Mouse (Mus musculus): Measurements from ENCODE around the gene Tpgs1. TPM values are rescaled to one million over a fixed set of nuclear protein-coding genes. Genes with fewer than 3 reads are reported as not detected.
A peak's percentile ranks its signal among the peaks of the same experiment; 100 is the strongest.
"Not testable (repeated sequence)": the region's sequence is repeated elsewhere in the genome, so short reads cannot be mapped to it uniquely, and the experiment has no call there.

The Tpgs1 gene
- polyA plus RNA-seq, 1 experiment from 2014 or later = 54.6 TPM

GRCm38 (mm10) chr10:79697916-79698315 is 28.7 kb downstream of the Tpgs1 start:
- Histone ChIP-seq H3K9ac (no peak overlapping the region), H3K27ac (peak overlapping the region; percentile 88; the same call in 1 of the 2 replicates), H3K4me1 (peaks cover 48% of the 10 kb centered on the region), H3K9me3 (no peaks in the 10 kb centered on the region), H3K4me2 (no peak overlapping the region), H3K27me3 (no peaks in the 10 kb centered on the region), H3K4me3 (no peak overlapping the region), H3K36me3 (no peaks in the 10 kb centered on the region)
- WGBS = 64% methylated on average over 6 of the region's 6 CpGs
- no peak for ATAC-seq (ENCODE audit: insufficient number of reproducible peaks, low FRiP score, low TSS enrichment, low read depth)

- WGBS = 94% methylated on average over 6 of the region's 6 CpGs
- peaks cover 48% of the 10 kb centered on the region for H3K4me1 ChIP-seq
- no peak overlapping the region for H3K4me2 ChIP-seq
- H3K9me3 ChIP-seq = no peaks in the 10 kb centered on the region
- no peak overlapping the region for H3K9ac ChIP-seq
- no peaks in the 10 kb centered on the region for H3K36me3 ChIP-seq
- no peak overlapping the region for H3K4me3 ChIP-seq
- no peak overlapping the region for H3K27ac ChIP-seq
- no peaks in the 10 kb centered on the region for H3K27me3 ChIP-seq
- no peak for ATAC-seq (ENCODE audit: insufficient number of reproducible peaks, low FRiP score, low TSS enrichment, low read depth)
These were observed 29.3 kb downstream of the Tpgs1 start for GRCm38 (mm10) chr10:79698459-79698858.

GRCm38 (mm10) chr10:79700676-79701075 is 31.5 kb downstream of the Tpgs1 start:
- Histone ChIP-seq H3K36me3 (no peaks in the 10 kb centered on the region), H3K9me3 (no peaks in the 10 kb centered on the region), H3K27me3 (no peaks in the 10 kb centered on the region), H3K9ac (no peak overlapping the region), H3K4me3 (no peak overlapping the region), H3K27ac (no peak overlapping the region), H3K4me2 (no peak overlapping the region), H3K4me1 (peaks cover 36% of the 10 kb centered on the region)
- no peak for ATAC-seq (ENCODE audit: insufficient number of reproducible peaks, low FRiP score, low TSS enrichment, low read depth)
- 49% methylated on average over 7 of the region's 7 CpGs for WGBS

GRCm38 (mm10) chr10:79701443-79702129 is 32.4 kb downstream of the Tpgs1 start:
- WGBS = 47% methylated on average over 10 of the region's 10 CpGs
- peaks cover 36% of the 10 kb centered on the region for H3K4me1 ChIP-seq
- no peaks in the 10 kb centered on the region for H3K9me3 ChIP-seq
- peaks cover 3% of the 10 kb centered on the region; the same call in 1 of the 2 replicates for H3K36me3 ChIP-seq
- peak overlapping the region; percentile 66 for H3K27ac ChIP-seq
- no peak overlapping the region for H3K4me2 ChIP-seq
- no peak overlapping the region for H3K4me3 ChIP-seq
- ATAC-seq (ENCODE audit: insufficient number of reproducible peaks, low FRiP score, low TSS enrichment, low read depth) = no peak
- H3K9ac ChIP-seq = no peak overlapping the region
- no peaks in the 10 kb centered on the region for H3K27me3 ChIP-seq

GRCm38 (mm10) chr10:79702970-79703369 is 33.8 kb downstream of the Tpgs1 start:
- WGBS = 82% methylated on average over 4 of the region's 4 CpGs
- H3K27ac ChIP-seq; H3K4me2 ChIP-seq; H3K4me3 ChIP-seq; H3K9ac ChIP-seq; H3K9me3 ChIP-seq; H3K27me3 ChIP-seq; ATAC-seq (ENCODE audit: insufficient number of reproducible peaks, low FRiP score, low TSS enrichment, low read depth): not testable (repeated sequence)
- Histone ChIP-seq H3K36me3 (peaks cover 10% of the 10 kb centered on the region), H3K4me1 (peaks cover 38% of the 10 kb centered on the region)

GRCm38 (mm10) chr10:79703541-79703940 is 34.4 kb downstream of the Tpgs1 start:
- no peak overlapping the region for H3K9ac ChIP-seq
- peaks cover 38% of the 10 kb centered on the region for H3K4me1 ChIP-seq

GRCm38 (mm10) chr10:79704065-79704969 is 35.1 kb downstream of the Tpgs1 start, which contains the start of gene Bsg:
Gene Bsg, plus strand, starts transcription at chr10:79704491.
- peaks cover 18% of the 10 kb centered on the region for H3K36me3 ChIP-seq
- peaks cover 42% of the 10 kb centered on the region for H3K4me1 ChIP-seq
- H3K9ac ChIP-seq = peak within 1 kb of the TSS; percentile 82
- WGBS = under 1% methylated on average over 64 of the region's 65 CpGs
- H3K27ac ChIP-seq = peak within 1 kb of the TSS; percentile 82
- H3K27me3 ChIP-seq = no peaks in the 10 kb centered on the region
- H3K4me2 ChIP-seq = peak within 1 kb of the TSS; percentile 81
- ATAC-seq (ENCODE audit: insufficient number of reproducible peaks, low FRiP score, low TSS enrichment, low read depth) = peak; percentile 92
- H3K4me3 ChIP-seq = peak within 1 kb of the TSS; percentile 77
- H3K9me3 ChIP-seq = no peaks in the 10 kb centered on the region

More at GRCm38 (mm10) chr10:79703541-79703940, 34.4 kb downstream of the Tpgs1 start:
- WGBS = 78% methylated on average over 10 of the region's 10 CpGs
- H3K36me3 ChIP-seq = peaks cover 11% of the 10 kb centered on the region
- H3K4me2 ChIP-seq = peak overlapping the region; percentile 81
- H3K9me3 ChIP-seq = no peaks in the 10 kb centered on the region
- peak overlapping the region; percentile 77 for H3K4me3 ChIP-seq
- H3K27me3 ChIP-seq = no peaks in the 10 kb centered on the region
- no peak for ATAC-seq (ENCODE audit: insufficient number of reproducible peaks, low FRiP score, low TSS enrichment, low read depth)
- H3K27ac ChIP-seq = 0 out of 2 replicates have a peak overlapping the region, but pooled peaks have one; percentile 82

- 4% methylated on average over 10 of the region's 10 CpGs for WGBS
- peak overlapping the region; percentile 82; the same call in 1 of the 2 replicates for H3K27ac ChIP-seq
These were observed 35.8 kb downstream of the Tpgs1 start for GRCm38 (mm10) chr10:79704970-79705360.

GRCm38 (mm10) chr10:79705951-79706350 is 36.8 kb downstream of the Tpgs1 start:
- Histone ChIP-seq H3K4me3 (peak overlapping the region; percentile 77; the same call in 1 of the 2 replicates), H3K27ac (no peak overlapping the region), H3K4me1 (peaks cover 38% of the 10 kb centered on the region), H3K36me3 (peaks cover 35% of the 10 kb centered on the region), H3K27me3 (no peaks in the 10 kb centered on the region), H3K4me2 (peak overlapping the region; percentile 81), H3K9ac (no peak overlapping the region), H3K9me3 (no peaks in the 10 kb centered on the region)
- ATAC-seq (ENCODE audit: insufficient number of reproducible peaks, low FRiP score, low TSS enrichment, low read depth) = no peak
- 76% methylated on average over 5 of the region's 5 CpGs for WGBS

More at GRCm38 (mm10) chr10:79704970-79705360, 35.8 kb downstream of the Tpgs1 start:
- Histone ChIP-seq H3K4me1 (peaks cover 42% of the 10 kb centered on the region), H3K4me2 (peak overlapping the region; percentile 81), H3K4me3 (peak overlapping the region; percentile 77), H3K27me3 (no peaks in the 10 kb centered on the region), H3K9ac (peak overlapping the region; percentile 82), H3K36me3 (peaks cover 25% of the 10 kb centered on the region), H3K9me3 (no peaks in the 10 kb centered on the region)
- no peak for ATAC-seq (ENCODE audit: insufficient number of reproducible peaks, low FRiP score, low TSS enrichment, low read depth)

GRCm38 (mm10) chr10:79706406-79707094 is 37.4 kb downstream of the Tpgs1 start:
- Histone ChIP-seq H3K4me3 (peak overlapping the region; percentile 2; the same call in 1 of the 2 replicates), H3K4me2 (peak overlapping the region; percentile 81; the same call in 1 of the 2 replicates), H3K9me3 (no peaks in the 10 kb centered on the region), H3K36me3 (peaks cover 41% of the 10 kb centered on the region), H3K27me3 (no peaks in the 10 kb centered on the region), H3K4me1 (peaks cover 32% of the 10 kb centered on the region), H3K9ac (no peak overlapping the region), H3K27ac (no peak overlapping the region)
- 77% methylated on average over 5 of the region's 5 CpGs for WGBS
- ATAC-seq (ENCODE audit: insufficient number of reproducible peaks, low FRiP score, low TSS enrichment, low read depth) = no peak

GRCm38 (mm10) chr10:79707162-79707561 is 38.0 kb downstream of the Tpgs1 start:
- H3K9me3 ChIP-seq = no peaks in the 10 kb centered on the region
- no peak for ATAC-seq (ENCODE audit: insufficient number of reproducible peaks, low FRiP score, low TSS enrichment, low read depth)
- 52% methylated on average over 1 of the region's 1 CpGs for WGBS
- H3K36me3 ChIP-seq = peaks cover 47% of the 10 kb centered on the region
- H3K4me3 ChIP-seq = no peak overlapping the region
- H3K9ac ChIP-seq = no peak overlapping the region
- H3K4me2 ChIP-seq = no peak overlapping the region
- H3K27me3 ChIP-seq = no peaks in the 10 kb centered on the region
- H3K4me1 ChIP-seq = peaks cover 29% of the 10 kb centered on the region
- no peak overlapping the region for H3K27ac ChIP-seq

Data from limb, embryonic 15.5 days (tissue).